Mouse (Mus musculus): ENCODE data around the gene Tex13c2. TPM values are rescaled to one million over a fixed set of nuclear protein-coding genes. Genes with fewer than 3 reads are reported as not detected.

Tex13c2 gene
- polyA plus RNA-seq (2014; fragmentation: Illumina TruSeq; extraction: RNeasy Lipid Tissue Mini Kit (QIAGEN cat#74804); ENCODE audit: low read depth, low replicate concordance), result 2.3 TPM

GRCm38 (mm10) chrX:42489446-42489845 lies at the start of gene Tex13c2:
Tex13c2 (plus strand) TSS chrX:42489691.

GRCm38 (mm10) chrX:42502291-42503043 lies 13.0 kb downstream of the Tex13c2 start, which contains the start of gene Sh2d1a:
Sh2d1a (plus strand) TSS chrX:42502453.

Other genes starting within 250 kb of the Tex13c2 start
- 1.5 TPM for gene Sh2d1a, start 12.8 kb downstream of the Tex13c2 start, polyA plus RNA-seq (2014; fragmentation: Illumina TruSeq; extraction: RNeasy Lipid Tissue Mini Kit (QIAGEN cat#74804); ENCODE audit: low read depth, low replicate concordance)